Mouse (Mus musculus) G1E (cell line): ENCODE data around the gene Zfp143.

Experiments
- CTCF ChIP-seq: IDR thresholded peaks from 2 replicates; pipeline ENCODE4 v1.5.1; 2012; ENCODE audit warnings: low read depth, low read length, inconsistent platforms, mixed read lengths
- GATA1 ChIP-seq: IDR thresholded peaks from 2 replicates; pipeline ENCODE4 v1.6.1; 2012; ENCODE audit warnings: borderline replicate concordance, low read length, inconsistent platforms, mixed read lengths
- GATA2 ChIP-seq: IDR thresholded peaks from 2 replicates; pipeline ENCODE4 v1.6.1; 2012; ENCODE audit warnings: low read depth, low read length, inconsistent platforms, borderline replicate concordance
- POLR2AphosphoS5 ChIP-seq: IDR thresholded peaks from 2 replicates; pipeline ENCODE4 v1.6.1; 2012; ENCODE audit warnings: low read depth, low read length, inconsistent platforms; ENCODE audit not compliant: insufficient replicate concordance
- TAL1 ChIP-seq: conservative IDR thresholded peaks from 2 replicates; pipeline ENCODE4 v1.6.1; 2012; ENCODE audit warnings: low read depth, low read length, inconsistent platforms, mixed read lengths

DNA sequence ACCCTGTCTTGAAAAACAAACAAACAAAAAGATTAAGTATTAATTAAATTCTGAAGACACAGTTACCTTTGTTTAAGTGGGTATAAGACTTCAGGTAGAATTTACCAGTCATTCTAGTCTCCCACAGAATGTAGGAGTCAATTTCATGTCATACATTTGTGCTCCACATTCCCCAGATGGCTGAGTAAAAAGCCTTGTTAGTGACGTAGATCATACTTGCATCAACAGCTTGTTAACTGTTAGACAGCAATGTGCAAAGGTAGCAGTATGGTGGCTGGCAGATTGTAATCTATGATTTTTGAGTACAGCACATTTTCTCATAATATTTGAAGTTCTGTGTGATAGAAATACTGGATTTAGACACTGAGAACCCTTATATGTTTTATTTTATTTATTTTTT is 32.2 kb upstream of the Zfp143 start:
- TF ChIP-seq POLR2AphosphoS5 = no peak
- TF ChIP-seq CTCF = no peak
- TF ChIP-seq TAL1 = no peak
- TF ChIP-seq GATA2 = no peak
- TF ChIP-seq GATA1 = no peak
